Mouse (Mus musculus): ENCODE data around the gene Ckap2l.

GRCm38 (mm10) chr2:129306020-129306419 is 9.0 kb upstream of the Ckap2l start:
- TF ChIP-seq POLR2A (IDR thresholded peaks at IDR 0.05; ENCODE audit: insufficient read depth, low read length) (no peak), CTCF (IDR thresholded peaks at IDR 0.05; ENCODE audit: low read depth, low read length) (no peak), EP300 (IDR thresholded peaks at IDR 0.05; ENCODE audit: insufficient read depth, low read depth, low read length) (no peak)
